Mouse (Mus musculus) kidney, embryonic 16.5 days (tissue): ENCODE results near the gene Hapln3. TPM values are rescaled to one million over a fixed set of nuclear protein-coding genes. Genes with fewer than 3 reads are reported as not detected.

Experiments used
- ATAC-seq: fragments of 200-750 bp; cut with Nextera tagmentation; 2 replicates; pipeline ENCODE4 v1.8.0; 2017; ENCODE audit warnings: moderate TSS enrichment; ENCODE audit not compliant: low FRiP score, low TSS enrichment
- H3K27ac ChIP-seq: fragments of 300-500 bp; sonication (generic); 2 replicates; pipeline ENCODE4 v1.5.1; 2014; ENCODE audit warnings: low read length
- H3K27me3 ChIP-seq: fragments of 300-500 bp; sonication (generic); 2 replicates; pipeline ENCODE4 v1.6.1; 2014; ENCODE audit warnings: low read length, control low read depth, mixed read lengths; ENCODE audit not compliant: insufficient read depth
- H3K36me3 ChIP-seq: fragments of 300-500 bp; sonication (generic); 2 replicates; pipeline ENCODE4 v1.6.1; 2014; ENCODE audit warnings: low read length, control low read depth, mixed read lengths; ENCODE audit not compliant: insufficient read depth
- H3K4me1 ChIP-seq: fragments of 300-500 bp; sonication (generic); 2 replicates; pipeline ENCODE4 v1.6.1; 2014; ENCODE audit warnings: low read length, control low read depth, mixed read lengths; ENCODE audit not compliant: insufficient read depth
- H3K4me2 ChIP-seq: fragments of 300-500 bp; sonication (generic); replicated peaks from 2 replicates; pipeline ENCODE4 v1.6.1; 2014; ENCODE audit warnings: low read depth, low read length
- H3K4me3 ChIP-seq: fragments of 300-500 bp; sonication (generic); 2 replicates; pipeline ENCODE4 v1.5.1; 2014; ENCODE audit warnings: mild to moderate bottlenecking, low read length
- H3K9ac ChIP-seq: fragments of 300-500 bp; sonication (generic); replicated peaks from 2 replicates; pipeline ENCODE4 v1.6.1; 2014; ENCODE audit warnings: low read length
- H3K9me3 ChIP-seq: fragments of 300-500 bp; sonication (generic); 2 replicates; pipeline ENCODE4 v1.6.1; 2016; ENCODE audit warnings: low read length, control low read depth
- WGBS: fragments of 180-500 bp; shearing (Covaris S2); extraction: QIAGEN DNeasy Blood & Tissue Kit; methylation state at CpG from one replicate; pipeline ENCODE4 v1.1.7; 2014; 5-methylcytosine and 5-hydroxymethylcytosine counted together
- polyA plus RNA-seq: library from polyadenylated mRNA; unstranded; fragments of >200 nt; fragmentation: Nextera tagmentation; extraction: Ambion mirVana; gene quantifications from 2 replicates; pipeline ENCODE4 v1.2.1, GENCODE M21; 2015

Hapln3 gene
- polyA plus RNA-seq, result 4.3 and 4.4 TPM in 2 replicates

DNA sequence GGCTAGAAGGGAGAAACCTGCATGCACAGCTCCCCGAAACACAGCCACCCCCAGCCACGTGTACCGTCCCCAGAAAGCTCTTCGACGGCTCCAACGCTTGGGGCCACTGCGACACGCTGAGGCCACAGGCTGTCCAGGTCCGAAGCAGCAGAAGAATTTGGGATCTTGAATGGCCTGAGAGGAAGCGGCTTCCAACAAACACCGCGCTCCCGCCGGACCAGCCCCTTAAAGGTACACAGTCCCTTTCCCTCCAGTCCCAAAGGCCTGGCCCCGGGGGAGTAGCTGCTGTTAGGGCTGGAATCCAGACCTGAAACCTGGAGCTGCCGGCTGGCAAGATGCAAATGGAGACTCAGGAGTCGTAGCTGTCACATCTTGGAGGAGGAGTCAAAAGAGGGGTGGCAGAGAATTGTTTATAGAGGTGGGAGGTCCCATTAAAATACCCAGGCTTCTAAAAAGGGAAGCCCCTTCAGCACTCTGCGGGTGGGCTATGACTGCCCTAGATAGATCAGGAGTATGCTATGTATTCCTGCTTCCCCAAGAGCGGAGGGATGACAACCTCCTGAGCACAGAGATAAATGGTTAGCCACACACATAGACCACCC is at the start of gene Hapln3:
Gene Hapln3, minus strand, starts transcription at position 176 of the 602 bp plus-strand sequence.
- peak; percentile 47 for ATAC-seq
- no peak within 1 kb of the TSS for H3K27ac ChIP-seq
- WGBS, result 2% methylated on average over 19 of the region's 19 CpGs

GRCm38 (mm10) chr7:79173800-79174199 is 43.0 kb upstream of the Hapln3 start:
- Histone ChIP-seq H3K4me2 (no peak overlapping the region), H3K9ac (no peak overlapping the region), H3K4me1 (no peaks in the 10 kb centered on the region), H3K9me3 (no peaks in the 10 kb centered on the region), H3K4me3 (no peak overlapping the region), H3K36me3 (no peaks in the 10 kb centered on the region), H3K27me3 (no peaks in the 10 kb centered on the region), H3K27ac (no peak overlapping the region)
- ATAC-seq, result no peak
- 44% methylated on average over 3 of the region's 3 CpGs for WGBS

More for the DNA sequence above, at the start of gene Hapln3:
- H3K9me3 ChIP-seq, result no peaks in the 10 kb centered on the region
- H3K36me3 ChIP-seq, result peaks cover 22% of the 10 kb centered on the region
- H3K9ac ChIP-seq, result peak within 1 kb of the TSS; percentile 51
- peaks cover 35% of the 10 kb centered on the region for H3K4me1 ChIP-seq
- peak within 1 kb of the TSS; percentile 60 for H3K4me2 ChIP-seq
- H3K27me3 ChIP-seq, result 0 out of 2 replicates have a peak, but pooled peaks cover 2% of the 10 kb centered on the region
- H3K4me3 ChIP-seq, result peak within 1 kb of the TSS; percentile 39

GRCm38 (mm10) chr7:79171782-79172181 is 41.0 kb upstream of the Hapln3 start:
- Histone ChIP-seq H3K9me3 (no peaks in the 10 kb centered on the region), H3K27ac (no peak overlapping the region), H3K4me2 (no peak overlapping the region), H3K36me3 (no peaks in the 10 kb centered on the region), H3K4me3 (no peak overlapping the region), H3K27me3 (no peaks in the 10 kb centered on the region), H3K9ac (no peak overlapping the region), H3K4me1 (no peaks in the 10 kb centered on the region)
- ATAC-seq, result no peak
- 86% methylated on average over 1 of the region's 1 CpGs for WGBS

GRCm38 (mm10) chr7:79167006-79167562 is 36.3 kb upstream of the Hapln3 start:
- 64% methylated on average over 14 of the region's 14 CpGs for WGBS
- ATAC-seq, result no peak
- Histone ChIP-seq H3K9ac (no peak overlapping the region), H3K4me3 (no peak overlapping the region), H3K9me3 (no peaks in the 10 kb centered on the region), H3K27ac (no peak overlapping the region), H3K36me3 (no peaks in the 10 kb centered on the region), H3K27me3 (no peaks in the 10 kb centered on the region), H3K4me2 (no peak overlapping the region), H3K4me1 (no peaks in the 10 kb centered on the region)

DNA sequence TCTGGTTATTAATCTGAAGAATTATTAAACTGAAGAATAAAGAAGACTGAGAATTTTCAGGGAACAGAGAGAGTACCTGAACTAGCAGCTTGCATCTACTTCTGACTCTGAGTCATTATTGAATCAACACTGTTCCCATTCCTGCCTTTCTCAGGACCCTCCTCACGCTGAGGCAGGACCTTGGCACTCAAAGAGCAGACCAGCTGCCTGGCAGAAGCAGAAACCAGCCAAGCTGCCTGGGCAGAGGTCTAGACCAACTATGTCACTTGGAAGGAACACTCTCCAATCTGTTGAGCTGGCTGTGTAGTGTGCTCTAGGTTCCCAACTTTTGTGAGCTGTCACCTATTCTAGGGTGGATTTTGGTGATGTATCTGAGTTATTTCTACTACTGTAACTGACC is 28.6 kb upstream of the Hapln3 start:
- Histone ChIP-seq H3K27me3 (no peaks in the 10 kb centered on the region), H3K27ac (no peak overlapping the region), H3K36me3 (no peaks in the 10 kb centered on the region), H3K9me3 (no peaks in the 10 kb centered on the region), H3K4me3 (no peak overlapping the region), H3K9ac (no peak overlapping the region), H3K4me2 (no peak overlapping the region), H3K4me1 (no peaks in the 10 kb centered on the region)
- no peak for ATAC-seq
- WGBS, result 80% methylated on average over 1 of the region's 1 CpGs

GRCm38 (mm10) chr7:79149522-79149921 is 18.7 kb upstream of the Hapln3 start:
- Histone ChIP-seq H3K4me2 (peak overlapping the region; percentile 74), H3K4me3 (no peak overlapping the region), H3K9me3 (no peaks in the 10 kb centered on the region), H3K27ac (no peak overlapping the region), H3K9ac (no peak overlapping the region), H3K4me1 (peaks cover 21% of the 10 kb centered on the region), H3K27me3 (no peaks in the 10 kb centered on the region), H3K36me3 (no peaks in the 10 kb centered on the region)
- WGBS, result 70% methylated on average over 6 of the region's 6 CpGs
- no peak for ATAC-seq

- peak within 1 kb of the TSS; percentile 69 for H3K27ac ChIP-seq
- H3K4me3 ChIP-seq, result peak within 1 kb of the TSS; percentile 61
- H3K36me3 ChIP-seq, result peaks cover 5% of the 10 kb centered on the region
- peak; percentile 96 for ATAC-seq
- H3K27me3 ChIP-seq, result no peaks in the 10 kb centered on the region
- H3K9me3 ChIP-seq, result no peaks in the 10 kb centered on the region
- peak within 1 kb of the TSS; percentile 71 for H3K9ac ChIP-seq
- 0% methylated on average over 37 of the region's 39 CpGs for WGBS
- H3K4me1 ChIP-seq, result peaks cover 21% of the 10 kb centered on the region
- peak within 1 kb of the TSS; percentile 74 for H3K4me2 ChIP-seq
Measured at GRCm38 (mm10) chr7:79148711-79149266, 18.0 kb upstream of the Hapln3 start, which contains the start of gene Mfge8. Gene Mfge8, minus strand, starts transcription at chr7:79149060.

DNA sequence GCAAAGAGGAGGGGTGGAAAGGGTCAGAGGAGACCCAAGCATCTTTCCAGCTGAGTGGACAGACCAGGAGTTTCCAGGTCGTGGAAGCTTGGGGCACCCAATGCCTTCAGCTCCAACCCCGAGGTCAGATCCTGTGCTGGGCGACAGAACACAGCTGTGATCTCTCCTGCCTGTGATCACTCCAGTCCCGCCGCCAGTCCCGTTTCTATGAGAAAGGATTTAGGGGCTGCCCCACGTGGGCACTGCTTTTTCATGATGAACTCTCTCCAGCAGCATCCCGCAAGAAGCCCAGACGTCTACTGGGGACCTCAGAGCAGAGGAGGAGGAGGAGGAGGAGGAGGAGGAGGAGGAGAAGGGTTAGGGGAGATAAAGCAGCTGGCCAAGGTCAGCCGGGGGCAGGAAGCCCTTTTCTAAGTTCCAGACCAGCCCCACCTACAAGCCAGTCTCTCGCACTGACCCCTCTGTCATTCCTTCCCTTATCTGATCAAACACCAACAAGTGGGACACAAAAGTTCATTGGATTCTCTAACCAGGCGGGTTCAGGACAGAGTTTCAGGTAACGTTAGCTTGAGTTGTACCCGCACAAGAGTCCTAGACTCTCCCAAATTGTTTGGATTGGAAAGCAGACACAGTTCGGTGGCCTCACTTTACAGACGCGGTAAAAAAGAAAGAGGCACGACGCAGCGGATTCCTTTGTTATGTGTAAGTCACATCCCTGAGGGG is 17.3 kb upstream of the Hapln3 start:
- WGBS, result 2% methylated on average over 20 of the region's 20 CpGs
- H3K4me1 ChIP-seq, result peaks cover 21% of the 10 kb centered on the region
- peak overlapping the region; percentile 61 for H3K4me3 ChIP-seq
- H3K36me3 ChIP-seq, result peaks cover 6% of the 10 kb centered on the region
- no peaks in the 10 kb centered on the region for H3K9me3 ChIP-seq
- H3K27me3 ChIP-seq, result no peaks in the 10 kb centered on the region
- ATAC-seq, result peak; percentile 28; the same call in 1 of the 2 replicates
- H3K4me2 ChIP-seq, result peak overlapping the region; percentile 74
- H3K9ac ChIP-seq, result peak overlapping the region; percentile 71
- peak overlapping the region; percentile 69 for H3K27ac ChIP-seq

DNA sequence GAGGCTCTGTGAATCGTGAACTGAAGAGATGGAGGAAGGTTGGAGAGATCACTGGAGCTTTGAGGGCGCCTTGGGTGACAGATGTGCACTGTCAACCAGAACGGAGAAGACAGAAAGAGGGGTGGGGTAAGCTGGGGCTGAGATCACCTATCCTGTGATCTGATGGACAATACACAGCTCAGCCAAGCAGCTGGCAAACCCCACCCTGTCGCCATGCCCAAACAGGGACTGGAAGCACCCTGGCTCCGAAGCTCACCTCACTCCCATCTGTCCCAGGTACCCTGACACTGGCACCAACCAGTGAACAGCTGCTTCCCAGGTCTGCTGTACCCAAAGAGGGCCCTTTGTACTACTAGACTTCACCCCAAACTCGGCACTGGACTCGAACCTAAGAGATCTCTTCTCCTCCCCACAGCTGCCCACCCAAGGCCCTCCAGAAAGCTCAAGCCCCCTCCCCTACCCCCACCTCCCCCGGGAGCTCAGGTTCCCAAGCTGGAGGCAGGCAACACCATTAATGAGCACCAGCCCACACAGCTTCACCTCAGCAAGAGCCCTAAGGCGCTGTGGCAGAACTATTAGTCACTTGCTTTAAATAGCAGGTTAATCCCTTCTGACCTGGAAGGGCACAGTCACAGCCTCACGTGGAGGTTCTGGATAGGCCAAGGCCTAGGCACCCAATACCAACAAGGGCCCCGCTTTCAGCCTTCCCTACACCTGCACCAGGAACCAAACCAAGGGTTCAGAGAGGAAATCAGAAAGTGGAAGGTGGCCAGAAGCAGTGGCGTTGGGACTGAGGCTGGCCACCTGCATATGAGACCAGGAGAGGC is 16.4 kb upstream of the Hapln3 start:
- Histone ChIP-seq H3K4me1 (peaks cover 21% of the 10 kb centered on the region), H3K4me3 (peak overlapping the region; percentile 61), H3K4me2 (peak overlapping the region; percentile 74), H3K9me3 (no peaks in the 10 kb centered on the region), H3K27ac (peak overlapping the region; percentile 41; the same call in 1 of the 2 replicates), H3K9ac (peak overlapping the region; percentile 71), H3K36me3 (peaks cover 11% of the 10 kb centered on the region), H3K27me3 (no peaks in the 10 kb centered on the region)
- WGBS, result 30% methylated on average over 12 of the region's 12 CpGs
- ATAC-seq, result peak; percentile 32; the same call in 1 of the 2 replicates
